Mouse (Mus musculus): ENCODE measurements at regions not wholly inside any gene's neighbourhood (a gene's known extent, or its start where the extent isn't known, plus 50 kb on each side); places are given as distances from the start of the nearest gene placed in this dataset.
A peak's percentile ranks its signal among the peaks of the same experiment; 100 is the strongest.

DNA sequence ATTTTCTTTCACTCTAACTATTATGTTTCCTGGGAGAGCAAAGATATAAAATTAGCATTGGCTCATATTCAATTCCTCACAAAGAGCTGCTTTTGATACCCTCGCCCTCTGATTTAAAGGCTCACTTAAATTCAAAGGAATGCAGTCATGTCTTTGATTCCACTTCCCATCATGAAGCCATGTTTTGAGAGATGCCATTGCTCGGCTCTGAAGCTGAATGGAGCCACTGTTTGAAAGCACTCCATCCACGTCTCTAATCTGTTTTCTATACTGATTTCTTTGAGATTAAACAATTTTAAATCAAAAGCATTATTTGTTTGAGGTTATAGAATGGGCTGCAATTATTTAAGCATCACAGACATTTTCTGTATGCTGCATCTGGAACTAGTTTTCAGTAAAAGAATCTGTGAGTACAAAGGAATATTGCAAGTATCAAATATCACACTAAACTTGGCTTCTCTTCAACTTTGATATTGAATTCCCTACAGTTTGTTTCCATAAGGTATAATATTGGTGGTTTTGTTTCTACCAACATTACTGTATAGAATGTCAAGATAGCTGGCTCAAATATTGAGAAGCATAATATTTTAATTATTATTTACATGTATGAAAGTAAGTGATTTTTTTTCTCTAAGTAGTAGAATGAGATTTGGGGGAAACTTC, 126.4 kb downstream of the Rpl10l start:
- DNase-seq (ENCODE audit: low spot score in 2 of 2): no peak

- no peak for DNase-seq (ENCODE audit: low spot score in 2 of 2)
Measured at GRCm38 (mm10) chr12:66156980-66157629, 127.1 kb downstream of the Rpl10l start.

DNA sequence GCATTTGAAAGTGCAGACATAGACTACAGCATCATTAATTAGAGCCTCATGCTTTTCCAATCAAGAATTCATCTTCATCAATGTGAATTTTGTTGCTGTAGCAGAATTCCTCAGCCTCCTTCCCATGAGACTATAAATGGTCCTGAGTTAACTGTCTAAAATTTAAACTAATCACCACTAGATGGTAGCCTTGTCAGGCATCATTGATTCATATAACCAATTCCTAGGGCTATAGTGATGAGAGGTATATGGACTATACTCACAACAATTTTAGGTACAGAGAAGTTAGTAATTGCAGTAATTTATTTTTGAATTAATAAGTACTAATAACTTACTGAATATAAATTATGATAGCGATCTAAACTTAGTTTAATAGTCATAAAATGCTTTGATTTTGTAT, 153.3 kb downstream of the Rpl10l start:
- DNase-seq (ENCODE audit: low spot score in 2 of 2): no peak

GRCm38 (mm10) chr12:66119565-66119964, 164.6 kb downstream of the Rpl10l start:
- no peak for DNase-seq (ENCODE audit: low spot score in 2 of 2)

GRCm38 (mm10) chr12:66090806-66091447, 193.3 kb downstream of the Rpl10l start:
- DNase-seq (ENCODE audit: low spot score in 2 of 2): no peak

DNA sequence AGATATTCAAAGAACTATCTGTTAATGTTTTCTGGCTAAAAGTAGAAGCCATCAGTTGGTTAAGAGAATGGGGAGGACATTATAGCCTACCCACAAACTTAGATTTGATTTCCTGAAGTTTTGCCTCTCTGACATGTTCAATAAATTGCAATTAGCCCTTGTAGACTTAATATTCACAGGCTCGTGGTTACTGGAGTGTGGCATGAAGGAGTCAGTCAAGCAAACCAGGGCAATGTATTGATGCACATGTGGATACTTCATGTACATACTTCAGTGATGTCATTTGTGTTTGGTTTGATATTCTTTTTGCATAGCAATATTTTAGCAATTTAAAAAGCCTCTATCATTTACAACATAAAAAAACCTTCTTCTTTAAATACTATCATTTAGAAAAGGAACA, 223.9 kb downstream of the Rpl10l start:
- no peak for DNase-seq (ENCODE audit: low spot score in 2 of 2)

- no peak for DNase-seq (ENCODE audit: low spot score in 2 of 2)
Measured at GRCm38 (mm10) chr12:66055206-66055605, 229.0 kb downstream of the Rpl10l start.

GRCm38 (mm10) chr12:66048936-66049335, 235.3 kb downstream of the Rpl10l start:
- no peak for DNase-seq (ENCODE audit: low spot score in 2 of 2)

DNA sequence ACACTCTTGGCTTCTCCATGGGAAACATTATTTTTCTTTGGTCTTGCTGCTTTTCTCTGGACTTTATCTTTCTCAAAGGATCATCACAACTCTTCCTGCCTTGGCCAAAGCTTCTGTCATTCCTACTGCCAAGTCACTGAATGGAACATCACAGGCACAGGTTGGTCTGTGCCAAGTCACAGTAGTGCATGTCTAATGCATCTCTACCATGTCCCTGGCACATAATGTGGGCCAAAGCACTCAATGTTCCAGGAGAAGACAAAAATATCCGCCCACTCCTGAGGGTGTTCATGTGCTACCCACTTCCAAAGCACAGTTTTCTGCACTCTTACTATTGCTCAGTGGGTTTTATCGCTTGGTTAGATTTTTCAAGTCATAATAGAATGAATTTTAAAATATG, 247.9 kb downstream of the Rpl10l start:
- DNase-seq (ENCODE audit: low spot score in 2 of 2): peak in 1 of 2 experiments; percentile 0

GRCm38 (mm10) chr12:66027535-66027934, 256.7 kb downstream of the Rpl10l start:
- DNase-seq (ENCODE audit: low spot score in 2 of 2): no peak

- DNase-seq (ENCODE audit: low spot score in 2 of 2): no peak
Measured at GRCm38 (mm10) chr12:66012706-66013105, 271.5 kb downstream of the Rpl10l start.
